Mouse (Mus musculus): ENCODE results near the gene Psen2. TPM values are rescaled to one million over a fixed set of nuclear protein-coding genes. Genes with fewer than 3 reads are reported as not detected.

Psen2 gene
- polyA plus RNA-seq (2012; rRNA removed) = 23.1 and 31.4 TPM in 2 replicates

GRCm38 (mm10) chr1:180263364-180263997, at the start of gene Psen2:
Psen2 (minus strand) TSS chr1:180263438.

GRCm38 (mm10) chr1:180198959-180199714, 64.1 kb downstream of the Psen2 start, which contains the start of gene Coq8a:
Coq8a (minus strand) TSS chr1:180199602.

Other genes with a start within 250 kb of the Psen2 start
- gene Coq8a, start 63.8 kb downstream of the Psen2 start, polyA plus RNA-seq (2012; rRNA removed) = 9.2 and 16.6 TPM in 2 replicates
- gene Itpkb, start 67.0 kb upstream of the Psen2 start, polyA plus RNA-seq (2012; rRNA removed) = 5.3 and 6.0 TPM in 2 replicates
- 18.1 and 45.3 TPM in 2 replicates for gene Stum, start 220.1 kb upstream of the Psen2 start, polyA plus RNA-seq (2012; rRNA removed)